Mouse (Mus musculus) T-helper 17 cell (primary cell): ENCODE results near the gene Sh2d4b.

Source experiments
- in situ Hi-C, 2 experiments: fragments of 300-600 bp; cut with MboI, MseI; formaldehyde crosslinking; loops; 1 replicate in 1 of 2; 2 replicates in 1 of 2; pipeline ENCODE4 v1.15.1; 2025; ENCODE audit warnings: high pct_unique_total_duplicates in 2 of 2

The Sh2d4b gene

GRCm38 (mm10) chr14:40863022-40863421, 30.0 kb downstream of the Sh2d4b start:
- in situ Hi-C loops = no loop called here

GRCm38 (mm10) chr14:40852978-40853377, 40.1 kb downstream of the Sh2d4b start:
- in situ Hi-C loops = no loop called here

GRCm38 (mm10) chr14:40837397-40837796, 55.7 kb downstream of the Sh2d4b start:
- in situ Hi-C loops = no loop called here

GRCm38 (mm10) chr14:40830505-40830904, 62.6 kb downstream of the Sh2d4b start:
- in situ Hi-C loops = no loop called here

- in situ Hi-C loops = no loop called here
Observed at GRCm38 (mm10) chr14:40830094-40830493, 63.0 kb downstream of the Sh2d4b start.

DNA sequence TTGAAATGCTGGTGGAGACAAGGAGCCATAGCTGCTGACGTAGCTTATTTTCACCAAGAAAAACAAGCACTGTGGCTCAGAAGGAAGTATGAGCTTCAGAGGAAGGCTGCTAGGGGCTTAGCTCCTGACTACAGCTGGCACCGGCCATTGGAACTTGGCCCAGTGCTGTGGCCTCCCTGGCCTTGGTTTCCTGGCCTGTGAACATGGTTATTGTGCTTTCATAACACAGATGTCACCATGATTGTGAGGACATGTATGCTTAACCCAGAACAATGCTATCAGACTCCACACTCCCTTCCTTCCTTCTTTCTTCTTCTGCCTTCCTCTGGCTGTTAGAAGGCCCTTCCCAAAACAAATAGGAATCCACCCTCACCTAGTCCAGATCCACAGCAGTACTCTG, 75.0 kb downstream of the Sh2d4b start:
- in situ Hi-C loops = no loop called here

DNA sequence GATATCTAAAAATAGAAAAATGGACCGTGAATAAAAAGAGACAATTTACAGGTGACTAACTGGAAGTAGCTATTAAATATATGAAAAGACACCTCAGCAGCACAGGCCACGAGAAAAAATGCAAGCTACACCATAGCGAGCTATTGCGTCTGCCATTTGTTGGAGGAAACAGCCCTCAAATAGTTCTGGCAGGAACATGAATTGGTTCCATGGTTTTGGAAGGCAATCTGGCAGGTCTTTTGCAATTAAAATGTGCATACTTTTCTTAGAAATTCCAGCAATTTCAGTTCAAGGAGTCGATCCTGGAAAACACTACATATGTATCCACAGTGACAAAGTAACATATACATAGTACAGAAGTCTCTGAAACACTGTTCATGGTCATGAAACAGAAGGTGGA, 76.4 kb downstream of the Sh2d4b start:
- in situ Hi-C loops = no loop called here

DNA sequence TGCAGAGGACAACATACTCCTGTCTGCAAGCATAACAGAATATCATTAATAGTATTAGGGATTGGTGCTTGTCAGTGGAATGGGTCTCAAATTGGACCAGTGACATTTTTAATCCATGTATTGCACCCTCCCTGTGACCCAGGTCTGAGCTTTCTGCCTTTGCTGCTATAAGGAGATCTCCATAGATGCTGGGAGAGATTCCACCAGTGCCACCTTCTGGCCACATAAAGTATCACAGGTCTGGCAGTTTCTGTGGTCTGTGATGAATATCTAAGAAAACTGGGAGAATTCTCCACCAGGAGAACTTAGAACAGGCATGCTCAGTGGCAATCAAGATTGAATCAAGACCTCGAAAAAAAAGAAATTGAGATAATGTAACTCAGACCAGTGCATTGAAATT, 101.5 kb downstream of the Sh2d4b start:
- in situ Hi-C loops = loop anchor here (5.0 kb wide), 2 partner anchors 51 to 186 kb away; no protein-coding TSS in a partner anchor

DNA sequence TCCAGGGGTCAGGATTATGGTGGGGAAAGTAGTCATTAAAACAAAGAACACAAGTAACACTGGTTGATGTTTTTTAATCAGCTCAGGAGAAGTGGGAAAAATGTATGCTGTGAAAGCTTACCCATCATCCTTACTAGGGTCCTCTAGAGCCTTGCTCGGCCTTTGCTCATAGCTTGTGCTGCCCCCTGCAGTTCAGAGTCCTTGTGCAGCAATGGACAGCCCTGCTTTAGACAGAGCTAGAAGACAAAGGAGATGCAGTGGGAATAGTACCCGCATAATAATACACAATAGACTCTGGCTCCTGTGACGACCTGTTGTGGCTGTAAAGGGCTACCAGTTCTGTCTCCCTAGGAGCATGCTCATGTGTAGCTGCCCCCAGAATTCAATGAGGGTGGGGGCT, 104.0 kb downstream of the Sh2d4b start:
- in situ Hi-C loops = no loop called here

DNA sequence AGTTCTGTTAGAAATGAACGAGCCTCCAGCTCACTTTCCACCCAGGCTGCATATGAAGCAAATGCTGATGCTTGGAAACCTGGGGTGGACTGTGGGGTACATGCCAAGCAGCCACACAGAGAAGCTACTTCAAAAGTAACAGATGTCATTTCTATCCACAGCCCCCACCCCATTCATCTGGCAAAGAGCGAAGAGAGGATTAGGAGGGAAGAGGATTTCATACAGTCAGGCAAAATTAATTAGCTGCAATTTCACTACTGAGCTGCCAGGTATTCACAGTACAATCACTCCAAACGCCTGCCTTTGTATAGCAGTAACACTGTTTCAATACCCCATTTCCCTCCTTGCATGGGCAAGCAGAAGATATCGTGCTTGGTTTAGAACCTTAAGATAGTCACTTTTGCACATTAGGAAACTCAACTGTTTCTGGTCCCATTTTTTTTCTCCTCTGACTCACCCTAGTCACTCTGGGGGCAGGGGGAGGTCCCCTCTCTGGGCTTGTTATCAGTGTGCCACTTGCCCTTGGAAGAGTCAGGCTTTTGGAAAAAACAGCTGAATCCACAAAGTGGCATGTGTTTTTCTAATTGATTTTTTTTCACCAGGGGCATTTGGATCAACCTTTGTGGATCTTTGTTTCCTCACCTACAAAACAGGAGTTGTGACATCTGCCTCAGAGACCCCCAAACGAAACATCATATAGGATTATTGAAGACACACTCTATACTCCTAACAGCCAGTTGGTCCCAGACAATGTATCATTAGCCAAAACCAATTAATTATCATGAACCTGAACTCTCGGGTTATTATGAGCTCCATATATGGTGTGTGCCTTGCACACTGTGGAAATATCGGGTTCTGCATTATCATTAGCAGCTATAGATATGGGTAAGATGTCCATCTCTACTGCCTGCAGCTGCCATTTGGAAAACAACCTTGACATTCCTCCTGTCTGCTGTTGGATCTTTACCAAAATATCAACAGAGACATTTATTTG, 123.7 kb downstream of the Sh2d4b start:
- in situ Hi-C loops = no loop called here
